Mouse (Mus musculus) kidney, adult 2 months (tissue): ENCODE data around the gene Hcrtr2.

Source experiments
- CTCF ChIP-seq: fragments of 200-500 bp; conservative IDR thresholded peaks from 2 replicates; pipeline ENCODE4 v1.5.1; 2011; ENCODE audit warnings: low read depth, mild to moderate bottlenecking, control low read depth, low read length, moderate library complexity, mixed read lengths; ENCODE audit not compliant: insufficient read depth, insufficient read length
- POLR2A ChIP-seq: fragments of 200-500 bp; IDR thresholded peaks from one replicate; pipeline ENCODE4 v1.6.1; 2011; ENCODE audit warnings: low read depth, low read length, control low read depth

GRCm38 (mm10) chr9:76270886-76271285 is 52.8 kb downstream of the Hcrtr2 start:
- no peak for TF ChIP-seq CTCF
- no peak for TF ChIP-seq POLR2A
